Mouse (Mus musculus) testis, adult 2 months (tissue): ENCODE measurements around the gene Atp6v1a. TPM values are rescaled to one million over a fixed set of nuclear protein-coding genes. Genes with fewer than 3 reads are reported as not detected.

ENCODE experiments used
- H3K27ac ChIP-seq: fragments of 200-500 bp; 2 replicates; pipeline ENCODE4 v1.5.1; 2012; ENCODE audit warnings: low read depth, low read length; ENCODE audit not compliant: control insufficient read depth, insufficient read depth
- H3K27me3 ChIP-seq: fragments of 200-500 bp; 2 replicates; pipeline ENCODE4 v1.6.1; 2012; ENCODE audit warnings: mild to moderate bottlenecking, low read length, moderate library complexity; ENCODE audit not compliant: control insufficient read depth, insufficient read depth
- H3K36me3 ChIP-seq: fragments of 200-500 bp; 2 replicates; pipeline ENCODE4 v1.6.1; 2012; ENCODE audit warnings: mild to moderate bottlenecking, low read length; ENCODE audit not compliant: control insufficient read depth, insufficient read depth
- H3K4me1 ChIP-seq: fragments of 200-500 bp; 2 replicates; pipeline ENCODE4 v1.6.1; 2012; ENCODE audit warnings: low read length; ENCODE audit not compliant: control insufficient read depth, insufficient read depth
- H3K4me3 ChIP-seq: fragments of 200-500 bp; 2 replicates; pipeline ENCODE4 v1.5.1; 2012; ENCODE audit warnings: low read depth, mild to moderate bottlenecking, low read length, moderate library complexity, mixed read lengths; ENCODE audit not compliant: control insufficient read depth
- CTCF ChIP-seq: fragments of 200-500 bp; IDR thresholded peaks from 2 replicates; pipeline ENCODE4 v1.5.1; 2012; ENCODE audit warnings: low read depth, mild to moderate bottlenecking, inconsistent platforms, low read length, moderate library complexity; ENCODE audit not compliant: control insufficient read depth, insufficient read depth, insufficient replicate concordance
- POLR2A ChIP-seq: fragments of 200-500 bp; IDR thresholded peaks from 2 replicates; pipeline ENCODE4 v1.6.1; 2012; ENCODE audit warnings: low read depth, mild to moderate bottlenecking, inconsistent platforms, low read length, moderate library complexity; ENCODE audit not compliant: control insufficient read depth
- polyA plus RNA-seq: library from polyadenylated mRNA; depleted of rRNA; stranded (reverse); fragments of >200 nt; gene quantifications from 2 replicates; pipeline ENCODE4 v1.2.3, GENCODE M21; 2012; rRNA removed

Atp6v1a gene
- polyA plus RNA-seq, 1 experiment: 38.5 TPM

DNA sequence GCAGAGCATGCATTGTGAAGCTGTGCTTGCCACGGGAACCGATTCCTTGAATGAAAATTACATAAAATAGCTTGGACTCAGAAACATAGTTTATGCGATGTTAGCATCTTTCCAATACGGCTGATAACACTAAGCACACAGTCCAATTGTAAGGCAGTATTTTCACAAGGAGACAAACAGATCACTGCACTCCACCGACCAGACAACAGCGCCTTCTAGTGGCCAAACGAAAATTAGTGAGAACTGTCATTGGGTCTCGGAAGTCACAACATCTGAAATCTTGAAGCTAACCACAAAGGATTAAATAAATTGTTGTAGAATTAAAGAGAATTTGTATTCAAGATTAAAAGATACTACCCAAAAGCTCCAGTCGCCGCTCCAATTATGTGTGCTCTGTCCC, 80.8 kb downstream of the Atp6v1a start:
- Histone ChIP-seq H3K27me3 (no peaks in the 10 kb centered on the region), H3K4me3 (no peak overlapping the region), H3K27ac (no peak overlapping the region), H3K36me3 (no peaks in the 10 kb centered on the region), H3K4me1 (peaks cover 6% of the 10 kb centered on the region)
- TF ChIP-seq CTCF (peak; percentile 43; the same call in 1 of the 2 replicates), POLR2A (no peak)

DNA sequence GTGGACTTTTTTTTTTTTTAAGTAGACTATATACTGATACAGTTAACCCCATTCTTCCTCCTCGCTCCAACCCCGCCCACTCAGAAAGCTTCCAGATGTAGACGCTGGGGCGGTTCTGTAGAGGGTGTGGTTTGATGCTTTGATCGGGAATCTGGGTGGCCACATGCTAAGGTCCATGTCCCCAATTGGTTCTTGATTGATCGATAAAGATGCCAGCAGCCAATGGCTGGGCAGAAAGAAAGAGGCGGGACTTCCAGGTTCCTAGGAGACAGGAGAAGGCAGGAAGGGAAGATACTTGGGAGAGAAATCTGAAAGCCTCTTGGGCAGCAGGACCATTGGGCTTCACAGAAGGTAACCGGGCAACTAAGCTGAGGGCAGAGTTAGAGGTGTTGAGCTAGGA, 83.7 kb downstream of the Atp6v1a start:
- peak overlapping the region; percentile 66 for H3K4me3 ChIP-seq
- no peak for TF ChIP-seq POLR2A
- no peak for TF ChIP-seq CTCF
- H3K27me3 ChIP-seq: no peaks in the 10 kb centered on the region

DNA sequence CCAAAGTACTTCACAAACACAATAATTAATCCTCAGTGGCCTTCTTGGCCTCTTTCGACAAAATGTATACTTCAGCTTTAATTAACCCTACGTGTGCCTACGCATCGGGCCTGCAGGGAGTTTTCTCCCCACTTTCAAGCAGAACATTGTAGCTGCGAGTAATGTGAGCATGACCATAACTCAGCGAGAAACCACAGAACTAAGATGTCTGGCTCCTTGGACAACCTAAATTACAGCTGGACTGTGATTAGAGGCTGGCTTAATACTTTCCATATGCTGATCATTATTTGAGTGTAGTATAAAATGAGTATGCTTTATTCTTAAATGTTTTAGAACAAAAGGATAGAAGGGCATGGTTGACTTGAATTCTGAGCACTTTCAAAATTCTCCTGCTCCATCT, 86.2 kb downstream of the Atp6v1a start:
- no peaks in the 10 kb centered on the region for H3K27me3 ChIP-seq
- H3K27ac ChIP-seq: no peak overlapping the region
- peaks cover 3% of the 10 kb centered on the region for H3K4me1 ChIP-seq
- H3K4me3 ChIP-seq: no peak overlapping the region
- TF ChIP-seq POLR2A (no peak), CTCF (no peak)
- H3K36me3 ChIP-seq: no peaks in the 10 kb centered on the region

More for the DNA sequence above, 83.7 kb downstream of the Atp6v1a start:
- Histone ChIP-seq H3K4me1 (peaks cover 3% of the 10 kb centered on the region), H3K36me3 (no peaks in the 10 kb centered on the region), H3K27ac (no peak overlapping the region; the same call in 1 of the 2 replicates)

GRCm38 (mm10) chr16:44052390-44052789, 87.1 kb downstream of the Atp6v1a start:
- Histone ChIP-seq H3K36me3 (no peaks in the 10 kb centered on the region), H3K27ac (no peak overlapping the region), H3K4me3 (no peak overlapping the region), H3K4me1 (peaks cover 3% of the 10 kb centered on the region), H3K27me3 (no peaks in the 10 kb centered on the region)
- TF ChIP-seq CTCF: no peak

DNA sequence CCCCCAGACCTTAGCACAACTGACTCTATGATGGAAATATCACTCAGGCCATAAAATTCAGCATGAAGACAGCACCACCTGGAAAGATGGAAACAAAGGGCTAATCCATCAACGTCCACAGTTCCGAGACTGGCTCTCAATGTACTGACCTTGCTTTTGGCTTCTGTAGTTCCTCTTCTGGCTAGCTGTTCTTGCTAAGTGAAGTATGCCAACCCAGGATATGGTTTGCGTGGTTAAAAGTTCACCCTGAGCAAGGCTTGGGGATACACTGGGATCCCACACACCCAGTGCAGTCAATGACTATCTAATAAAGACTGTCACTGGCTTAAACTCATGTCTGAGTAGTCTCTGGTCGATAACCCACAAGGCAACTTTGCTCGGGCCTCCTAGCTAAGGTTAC, 89.4 kb downstream of the Atp6v1a start:
- Histone ChIP-seq H3K4me1 (peaks cover 3% of the 10 kb centered on the region), H3K4me3 (peak overlapping the region; percentile 22; the same call in 1 of the 2 replicates), H3K36me3 (no peaks in the 10 kb centered on the region), H3K27ac (no peak overlapping the region), H3K27me3 (no peaks in the 10 kb centered on the region)
- TF ChIP-seq CTCF (no peak), POLR2A (no peak)

- Histone ChIP-seq H3K27me3 (no peaks in the 10 kb centered on the region), H3K4me3 (no peak overlapping the region), H3K4me1 (no peaks in the 10 kb centered on the region), H3K36me3 (no peaks in the 10 kb centered on the region), H3K27ac (no peak overlapping the region)
- TF ChIP-seq CTCF: peak; percentile 44; the same call in 1 of the 2 replicates
- no peak for TF ChIP-seq POLR2A
These were observed 100.4 kb downstream of the Atp6v1a start for GRCm38 (mm10) chr16:44039112-44039511.

Other genes with a start within 250 kb of the Atp6v1a start
- gene Ccdc191, start 249.9 kb downstream of the Atp6v1a start, polyA plus RNA-seq: 9.7 and 36.6 TPM in 2 replicates
- 9.9 and 11.0 TPM in 2 replicates for gene Qtrt2, start 212.9 kb downstream of the Atp6v1a start, polyA plus RNA-seq
- 1.0 and 1.3 TPM in 2 replicates for gene Zdhhc23, start 159.9 kb downstream of the Atp6v1a start, polyA plus RNA-seq
- 16.8 and 19.5 TPM in 2 replicates for gene Gramd1c, start 76.4 kb downstream of the Atp6v1a start, polyA plus RNA-seq
- gene Naa50, start 125 bp upstream of the Atp6v1a start, polyA plus RNA-seq: 4.4 and 4.8 TPM in 2 replicates
- gene Usf3, start 33.5 kb upstream of the Atp6v1a start, polyA plus RNA-seq: 3.4 and 3.9 TPM in 2 replicates
- 0.15 and 0.32 TPM in 2 replicates for gene Sidt1, start 193.5 kb upstream of the Atp6v1a start, polyA plus RNA-seq
- 12.4 and 12.8 TPM in 2 replicates for gene Spice1, start 207.4 kb upstream of the Atp6v1a start, polyA plus RNA-seq